Mouse (Mus musculus): Measurements from ENCODE around the gene Hist2h3c2.
A peak's percentile ranks its signal among the peaks of the same experiment; 100 is the strongest.

Hist2h3c2 gene

DNA sequence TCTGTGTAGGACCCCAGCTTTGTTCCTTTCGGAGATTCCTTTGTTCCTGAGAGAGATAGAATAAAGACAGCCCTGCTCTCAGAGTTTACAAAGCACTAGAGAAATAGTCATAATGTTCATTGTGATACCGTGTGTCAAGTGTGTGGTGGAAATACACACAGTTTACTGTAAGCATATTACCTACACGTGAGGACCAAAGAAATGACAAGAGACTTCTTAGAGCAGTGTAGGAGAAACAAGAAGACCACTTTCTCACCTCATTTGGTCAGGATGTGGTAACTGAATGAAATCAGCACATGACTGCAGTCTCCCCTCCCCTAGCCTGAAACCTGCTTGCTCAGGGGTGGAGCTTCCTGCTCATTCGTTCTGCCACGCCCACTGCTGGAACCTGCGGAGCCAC, 40.7 kb downstream of the Hist2h3c2 start:
- DNase-seq (ENCODE audit: extremely low spot score, low read depth, low spot score), result no peak

DNA sequence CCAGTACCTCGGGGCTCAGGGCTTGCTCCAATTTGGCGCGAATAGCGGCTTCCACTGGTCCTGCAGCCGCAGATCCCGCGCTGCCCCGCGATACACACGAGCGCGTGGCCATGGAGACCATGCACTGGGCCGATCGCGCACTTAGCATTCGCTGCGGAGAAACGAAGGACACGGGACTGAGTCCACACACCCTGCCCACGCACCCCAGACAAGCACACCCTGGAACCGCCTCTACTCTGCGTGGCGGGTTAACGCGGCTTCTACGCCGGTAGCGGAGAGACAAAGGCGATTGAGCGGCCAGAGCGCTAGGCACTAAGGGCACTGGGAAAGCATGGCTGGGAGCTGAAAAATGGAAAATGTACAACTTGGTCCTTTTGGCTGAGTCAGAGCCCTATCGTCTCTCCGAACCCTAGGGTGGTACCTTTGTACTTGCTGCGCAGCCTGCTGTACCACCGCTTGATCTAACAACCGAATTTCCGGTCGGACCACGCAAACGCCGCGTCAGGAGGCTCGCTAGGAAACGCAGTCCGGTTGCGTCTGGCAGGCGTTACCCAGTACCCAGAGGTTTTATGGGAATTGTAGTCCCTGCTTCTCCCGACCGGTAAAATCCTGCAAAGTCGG, 41.7 kb downstream of the Hist2h3c2 start:
- peak; percentile 79 for DNase-seq (ENCODE audit: extremely low spot score, low read depth, low spot score)

DNA sequence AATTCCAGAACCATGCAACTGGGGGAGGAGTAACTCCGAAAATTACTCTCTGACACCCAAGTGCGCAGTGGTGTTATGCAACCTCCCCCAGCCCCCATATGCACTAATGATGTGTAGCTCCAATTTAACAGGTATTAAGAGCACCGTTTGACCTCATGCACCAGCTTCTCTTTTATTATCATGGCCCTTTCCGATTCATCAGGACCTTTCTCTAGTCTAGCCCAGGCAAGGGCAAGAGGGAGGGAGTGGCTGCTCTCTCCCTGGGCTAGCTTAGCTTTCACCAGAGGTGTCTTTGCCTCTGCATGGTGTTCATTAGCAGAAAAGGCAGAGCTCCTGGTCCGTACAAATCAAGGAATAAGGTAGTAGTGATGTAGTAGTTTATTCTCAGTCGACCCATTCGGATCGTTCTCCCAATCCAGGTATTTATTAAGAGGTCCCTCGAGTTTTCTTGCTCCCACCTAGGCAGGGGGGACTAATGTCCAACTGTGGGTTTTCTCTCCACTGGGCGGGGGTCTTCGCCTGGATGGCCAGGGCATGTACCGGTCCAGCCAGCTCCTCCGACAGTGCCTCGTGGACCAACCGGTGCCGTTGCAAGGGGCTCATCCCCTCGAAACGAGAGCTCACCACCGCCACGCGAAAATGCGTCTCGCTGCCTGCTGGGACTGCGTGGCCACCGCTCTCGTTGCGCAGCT, 42.3 kb downstream of the Hist2h3c2 start:
- DNase-seq (ENCODE audit: extremely low spot score, low read depth, low spot score), result no peak

DNA sequence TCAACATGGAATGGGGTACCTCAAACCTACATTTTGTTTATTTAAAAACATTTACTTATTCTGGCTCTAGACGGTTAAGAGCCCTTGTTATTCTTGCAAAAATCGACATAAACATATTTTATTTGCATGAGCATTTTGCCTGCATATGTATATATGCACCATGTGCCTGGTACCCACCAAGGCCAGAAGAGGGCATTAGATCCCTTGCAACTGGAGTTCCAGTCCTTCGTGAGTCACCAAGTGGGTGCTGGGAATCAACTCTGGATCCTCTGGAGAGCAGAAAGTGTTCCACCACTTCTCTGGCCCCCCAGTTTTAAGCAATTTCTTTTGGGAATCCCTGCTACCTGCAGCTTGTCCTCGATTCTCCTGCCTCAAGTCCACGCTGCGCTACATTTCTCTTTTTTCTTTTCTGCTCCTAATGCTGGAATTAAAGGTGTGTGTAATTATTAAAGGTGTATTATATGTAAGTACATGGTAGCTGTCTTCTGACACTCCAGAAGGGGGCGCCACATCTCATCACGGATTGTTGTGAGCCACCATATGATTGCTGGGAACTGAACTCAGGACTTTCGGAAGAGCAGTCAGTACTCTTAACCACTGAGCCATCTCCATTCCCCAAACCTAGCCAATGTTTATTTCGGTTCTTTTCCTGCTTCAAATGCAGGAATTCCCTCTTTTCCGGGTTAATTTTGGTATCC, 43.2 kb downstream of the Hist2h3c2 start:
- DNase-seq (ENCODE audit: extremely low spot score, low read depth, low spot score), result no peak

DNA sequence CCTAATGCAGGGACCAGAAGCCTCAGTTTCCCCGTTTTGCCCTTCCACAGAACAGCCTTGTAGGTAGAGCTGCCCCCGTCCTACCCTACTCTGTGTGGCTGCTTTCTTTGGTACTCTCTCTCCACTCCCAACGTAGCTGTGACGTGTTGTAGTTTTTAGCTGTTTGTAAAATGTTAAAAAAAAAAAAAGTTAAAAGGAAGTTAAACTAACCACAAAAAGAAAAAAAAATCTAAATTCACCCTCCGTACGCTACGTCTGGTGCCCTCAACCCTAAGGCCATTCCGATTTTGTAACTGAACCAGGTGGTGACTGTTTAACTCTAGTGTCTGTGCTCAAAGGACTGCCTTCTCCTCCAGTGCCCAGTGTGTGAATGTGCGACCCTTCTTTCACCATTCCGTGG, 44.0 kb downstream of the Hist2h3c2 start:
- DNase-seq (ENCODE audit: extremely low spot score, low read depth, low spot score), result no peak

DNA sequence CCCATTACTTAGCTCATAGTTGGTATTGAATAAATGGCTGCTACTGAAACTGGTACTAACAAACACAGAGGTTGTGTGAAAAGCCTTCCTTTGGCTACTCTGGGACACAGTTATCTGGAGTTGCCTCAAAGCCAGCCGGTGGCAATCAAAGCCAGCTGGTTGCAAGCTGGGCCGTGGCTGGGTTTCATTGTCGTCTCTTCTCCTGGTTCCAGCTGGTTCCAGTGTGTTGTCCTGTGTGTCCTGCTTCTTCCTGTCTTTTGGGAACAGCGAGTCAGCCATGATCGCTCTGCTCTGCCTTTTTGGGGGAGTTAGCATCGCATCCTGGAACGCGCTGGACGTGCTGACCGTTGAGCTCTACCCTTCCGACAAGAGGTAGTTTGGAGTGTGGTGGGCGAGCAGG, 46.0 kb downstream of the Hist2h3c2 start:
- DNase-seq (ENCODE audit: extremely low spot score, low read depth, low spot score), result no peak

Data from hindlimb bud, embryonic 11.5 days (tissue).